Mouse (Mus musculus) cerebellum, adult 11 months (tissue): ENCODE measurements around the gene Wrap53.

Experiments
- DNase-seq: peaks from one replicate; pipeline ENCODE4 v3.0.0; 2022

Gene Wrap53

DNA sequence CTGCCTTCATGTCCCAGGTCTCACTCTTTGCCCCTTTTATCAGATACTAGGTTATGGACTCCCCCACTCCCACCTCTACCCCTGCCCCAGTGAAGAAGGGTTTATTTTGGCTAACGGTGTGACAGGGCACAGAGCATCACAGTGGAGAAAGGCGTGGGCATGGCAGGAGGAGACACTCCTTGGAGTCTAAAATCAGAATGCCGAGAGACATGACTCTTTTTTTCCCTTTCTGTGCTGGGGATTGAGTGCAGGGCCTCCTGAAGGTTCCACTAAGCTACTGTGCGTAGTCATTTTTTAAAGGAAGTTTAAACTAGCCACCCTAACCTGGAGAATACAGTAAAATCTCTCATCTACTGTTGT lies 52.0 kb downstream of the Wrap53 start:
- DNase-seq: no peak

GRCm38 (mm10) chr11:69527098-69528030 lies 52.7 kb downstream of the Wrap53 start:
- DNase-seq: no peak

GRCm38 (mm10) chr11:69526631-69527030 lies 53.4 kb downstream of the Wrap53 start:
- no peak for DNase-seq

GRCm38 (mm10) chr11:69525661-69526060 lies 54.4 kb downstream of the Wrap53 start:
- DNase-seq: no peak

GRCm38 (mm10) chr11:69523651-69524050 lies 56.4 kb downstream of the Wrap53 start:
- DNase-seq: no peak

DNA sequence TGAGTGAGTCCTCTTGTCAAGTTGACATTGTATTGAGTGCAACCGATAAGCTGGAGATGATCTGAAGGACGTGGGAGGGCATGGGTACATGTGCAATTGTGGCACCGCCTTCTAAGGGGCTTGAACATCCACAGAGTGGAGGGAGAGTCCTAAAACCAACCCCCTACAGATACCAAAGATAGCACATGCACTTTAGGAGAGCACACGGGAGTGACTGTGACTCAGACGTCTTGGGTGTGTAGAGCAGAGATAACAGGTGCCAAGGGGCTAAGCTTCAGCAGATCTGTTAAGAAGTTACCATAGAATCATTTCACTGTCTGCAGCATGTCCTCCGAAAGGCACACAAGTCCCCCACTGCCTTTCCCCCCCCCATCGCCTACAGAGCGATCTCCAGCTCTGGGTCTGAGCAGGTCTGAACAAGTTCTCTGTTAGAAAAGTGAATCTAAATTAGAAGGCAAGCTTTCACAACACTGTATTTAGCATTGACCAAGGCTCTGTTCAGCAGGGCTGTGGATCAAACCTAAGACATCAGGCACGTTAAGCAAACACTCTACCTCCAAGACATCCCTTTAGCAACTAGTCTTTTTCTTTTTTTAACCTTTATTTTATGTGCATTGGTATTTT lies 58.4 kb downstream of the Wrap53 start:
- no peak for DNase-seq

- no peak for DNase-seq
These were observed 60.1 kb downstream of the Wrap53 start for GRCm38 (mm10) chr11:69519976-69520375.

DNA sequence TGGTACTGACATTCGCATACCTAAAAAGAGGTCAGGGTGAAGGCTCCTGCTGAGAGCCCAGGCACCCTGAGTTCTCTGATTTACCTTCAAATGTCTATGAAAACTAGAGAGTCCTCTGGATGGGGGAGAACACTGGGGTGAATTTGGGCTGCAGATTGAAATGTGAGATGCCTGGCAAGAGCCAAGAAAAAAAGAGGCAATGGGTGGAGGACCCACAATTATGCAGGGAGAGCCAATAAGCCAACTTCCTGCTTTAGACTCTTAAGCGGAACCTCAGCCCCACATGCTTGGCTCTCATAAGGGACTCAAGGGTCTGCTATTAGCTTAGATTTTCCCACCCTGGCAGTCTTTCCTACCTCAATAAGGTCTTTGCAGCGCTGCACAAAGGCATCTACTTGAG lies 63.4 kb downstream of the Wrap53 start:
- no peak for DNase-seq

DNA sequence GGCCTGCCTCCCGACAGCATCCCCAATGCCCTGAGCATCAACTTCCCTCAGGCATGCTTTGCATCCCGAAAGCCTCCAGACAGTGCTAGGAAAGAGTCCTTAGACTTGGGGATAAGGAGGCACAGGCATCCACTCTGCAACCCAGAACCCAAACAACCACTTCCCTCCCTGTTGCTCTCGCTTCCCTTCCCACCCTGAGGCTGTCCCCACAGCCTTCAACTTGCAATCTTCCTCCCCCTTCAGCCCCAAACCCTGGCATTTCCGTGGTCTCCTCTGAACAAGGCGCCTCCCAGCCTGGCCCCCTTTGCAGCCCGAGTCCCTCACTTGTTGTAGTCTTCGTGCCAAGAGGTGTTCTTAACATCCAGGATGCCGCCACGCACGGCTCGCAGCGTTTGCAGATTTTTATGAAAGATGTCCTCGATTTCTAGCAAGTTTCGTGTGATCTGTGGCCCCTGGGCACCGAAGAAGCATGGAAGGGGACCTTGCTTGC lies 63.9 kb downstream of the Wrap53 start:
- DNase-seq: no peak

DNA sequence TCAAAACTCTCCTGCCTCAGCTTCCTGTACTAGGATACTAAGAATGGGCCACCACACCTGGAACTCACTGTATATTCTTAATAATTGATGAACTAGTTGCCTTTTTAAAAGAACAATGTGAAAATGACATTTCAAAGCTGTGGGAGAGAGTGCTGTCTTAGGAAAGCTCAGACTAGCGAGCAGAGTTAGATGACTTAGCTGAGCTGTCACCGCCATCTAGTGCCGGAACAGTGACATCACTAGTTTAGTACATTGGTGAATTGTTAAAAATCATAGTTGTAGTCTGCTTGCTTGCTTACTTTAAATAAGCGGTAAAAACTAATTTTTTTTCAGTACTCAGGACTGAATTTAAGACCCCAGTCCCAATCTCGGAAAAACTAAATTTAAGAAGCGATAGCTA lies 66.2 kb downstream of the Wrap53 start:
- peak; percentile 44 for DNase-seq
